Mouse (Mus musculus) hematopoietic multipotent progenitor cell, adult 10-12 weeks (in vitro differentiated cells): ENCODE data around the gene Kctd13. TPM values are rescaled to one million over a fixed set of nuclear protein-coding genes. Genes with fewer than 3 reads are reported as not detected.

Experiments
- polyA plus RNA-seq: library from polyadenylated mRNA; stranded (reverse); fragments of >175 nt; gene quantifications from 2 replicates; pipeline ENCODE4 v1.2.3, GENCODE M21; 2012; ENCODE audit warnings: low replicate concordance

Kctd13 gene
- polyA plus RNA-seq, result 30.5 and 84.4 TPM in 2 replicates

GRCm38 (mm10) chr7:126928384-126929037 is at the start of gene Kctd13:
Kctd13 (plus strand) TSS chr7:126928879.

GRCm38 (mm10) chr7:126884286-126885164 is 44.2 kb upstream of the Kctd13 start, which contains the start of gene Taok2:
Taok2 (minus strand) TSS chr7:126884703.

GRCm38 (mm10) chr7:126922624-126923060 is 6.0 kb upstream of the Kctd13 start, which contains the start of gene Tmem219:
Tmem219 (minus strand) TSS chr7:126922917.

GRCm38 (mm10) chr7:126949403-126949792 is 20.7 kb downstream of the Kctd13 start, which contains the start of gene Asphd1:
Asphd1 (minus strand) TSS chr7:126949582.

GRCm38 (mm10) chr7:126949793-126950646 is 21.3 kb downstream of the Kctd13 start, which contains the start of gene Sez6l2:
Sez6l2 (plus strand) TSS chr7:126950563.

GRCm38 (mm10) chr7:126975893-126975949 is 47.0 kb downstream of the Kctd13 start, which contains the start of gene Cdipt:
Cdipt (plus strand) TSS chr7:126975914.

GRCm38 (mm10) chr7:126975950-126976866 is 47.5 kb downstream of the Kctd13 start, which contains the start of gene Cdiptos:
Cdiptos (minus strand) TSS chr7:126976098.

Other genes with a start within 250 kb of the Kctd13 start
- gene Bola2, start 233.5 kb upstream of the Kctd13 start, polyA plus RNA-seq, result 85.0 and 156 TPM in 2 replicates
- gene Slx1b, start 233.1 kb upstream of the Kctd13 start, polyA plus RNA-seq, result 3.1 and 7.3 TPM in 2 replicates
- 2,019 and 2,208 TPM in 2 replicates for gene Coro1a, start 221.1 kb upstream of the Kctd13 start, polyA plus RNA-seq
- gene Mapk3, start 169.3 kb upstream of the Kctd13 start, polyA plus RNA-seq, result 116 and 131 TPM in 2 replicates
- gene Gdpd3, start 162.5 kb upstream of the Kctd13 start, polyA plus RNA-seq, result 2.9 and 4.6 TPM in 2 replicates
- 614 and 1,558 TPM in 2 replicates for gene Ypel3, start 151.9 kb upstream of the Kctd13 start, polyA plus RNA-seq
- 20.6 and 32.8 TPM in 2 replicates for gene Tbx6, start 147.4 kb upstream of the Kctd13 start, polyA plus RNA-seq
- 144 and 186 TPM in 2 replicates for gene Ppp4c, start 136.4 kb upstream of the Kctd13 start, polyA plus RNA-seq
- gene Fam57b, start 131.2 kb upstream of the Kctd13 start, polyA plus RNA-seq, result 0.18 TPM in 1 of 2 replicates, not detected in the other
- not detected in 2 replicates for gene 4930451I11Rik, start 97.2 kb upstream of the Kctd13 start, polyA plus RNA-seq
- gene Doc2a, start 81.5 kb upstream of the Kctd13 start, polyA plus RNA-seq, result not detected in 2 replicates
- gene Hirip3, start 66.9 kb upstream of the Kctd13 start, polyA plus RNA-seq, result 46.3 and 48.6 TPM in 2 replicates
- gene Ino80e, start 66.5 kb upstream of the Kctd13 start, polyA plus RNA-seq, result 411 and 521 TPM in 2 replicates
- gene Taok2, start 44.2 kb upstream of the Kctd13 start, polyA plus RNA-seq, result 190 and 438 TPM in 2 replicates
- 94.2 and 130 TPM in 2 replicates for gene Tmem219, start 6.0 kb upstream of the Kctd13 start, polyA plus RNA-seq
- gene Asphd1, start 20.7 kb downstream of the Kctd13 start, polyA plus RNA-seq, result not detected in 2 replicates
- 2.3 and 3.7 TPM in 2 replicates for gene Sez6l2, start 21.7 kb downstream of the Kctd13 start, polyA plus RNA-seq
- gene Cdipt, start 47.0 kb downstream of the Kctd13 start, polyA plus RNA-seq, result 122 and 191 TPM in 2 replicates
- 0.29 and 0.57 TPM in 2 replicates for gene Cdiptos, start 47.2 kb downstream of the Kctd13 start, polyA plus RNA-seq
- gene Mvp, start 85.7 kb downstream of the Kctd13 start, polyA plus RNA-seq, result 41.4 and 44.2 TPM in 2 replicates
- 2.3 and 8.3 TPM in 2 replicates for gene Pagr1b, start 87.6 kb downstream of the Kctd13 start, polyA plus RNA-seq
- 4.2 and 54.7 TPM in 2 replicates for gene Pagr1a, start 88.5 kb downstream of the Kctd13 start, polyA plus RNA-seq
- gene Gm42742, start 92.2 kb downstream of the Kctd13 start, polyA plus RNA-seq, result 120 and 325 TPM in 2 replicates
- 1.7 and 5.9 TPM in 2 replicates for gene Prrt2, start 92.3 kb downstream of the Kctd13 start, polyA plus RNA-seq
- gene Maz, start 98.2 kb downstream of the Kctd13 start, polyA plus RNA-seq, result 317 and 823 TPM in 2 replicates
- 2.6 and 9.1 TPM in 2 replicates for gene Kif22, start 113.6 kb downstream of the Kctd13 start, polyA plus RNA-seq
- gene Zg16, start 158.4 kb downstream of the Kctd13 start, polyA plus RNA-seq, result 0.27 TPM in 1 of 2 replicates, not detected in the other
- gene AI467606, start 162.5 kb downstream of the Kctd13 start, polyA plus RNA-seq, result 271 and 357 TPM in 2 replicates
- gene Qprt, start 193.3 kb downstream of the Kctd13 start, polyA plus RNA-seq, result 5.7 and 7.0 TPM in 2 replicates
- 81.8 and 125 TPM in 2 replicates for gene Spn, start 208.9 kb downstream of the Kctd13 start, polyA plus RNA-seq